Mouse (Mus musculus) kidney, embryonic 16.5 days (tissue): Measurements from ENCODE around the gene Fam234b. TPM values are rescaled to one million over a fixed set of nuclear protein-coding genes. Genes with fewer than 3 reads are reported as not detected.

Experiments
- polyA plus RNA-seq: library from polyadenylated mRNA; unstranded; fragments of >200 nt; fragmentation: Nextera tagmentation; extraction: Ambion mirVana; gene quantifications from 2 replicates; pipeline ENCODE4 v1.2.1, GENCODE M21; 2015

Gene Fam234b
- polyA plus RNA-seq, 1 experiment from 2014 or later = 41.1 TPM

Other genes starting within 250 kb of the Fam234b start
- gene Apold1, start 216.3 kb upstream of the Fam234b start, polyA plus RNA-seq = 3.7 and 4.4 TPM in 2 replicates
- gene Ddx47, start 186.4 kb upstream of the Fam234b start, polyA plus RNA-seq = 126 TPM in 2 replicates
- 14.3 and 16.7 TPM in 2 replicates for gene Gprc5a, start 132.3 kb upstream of the Fam234b start, polyA plus RNA-seq
- not detected in 2 replicates for gene Gprc5d, start 79.7 kb upstream of the Fam234b start, polyA plus RNA-seq
- gene Hebp1, start within 50 bp of the Fam234b start, polyA plus RNA-seq = 34.6 and 41.5 TPM in 2 replicates
- 0.55 and 0.86 TPM in 2 replicates for gene Gsg1, start 56.4 kb downstream of the Fam234b start, polyA plus RNA-seq
- 0.29 TPM in 1 of 2 replicates, not detected in the other for gene Pbp2, start 112.4 kb downstream of the Fam234b start, polyA plus RNA-seq
- gene Emp1, start 164.6 kb downstream of the Fam234b start, polyA plus RNA-seq = 56.3 and 67.2 TPM in 2 replicates